Mouse (Mus musculus): ENCODE results near the gene Defa25.
"Not testable (repeated sequence)": the region's sequence is repeated elsewhere in the genome, so short reads cannot be mapped to it uniquely, and the experiment has no call there.

Gene Defa25

DNA sequence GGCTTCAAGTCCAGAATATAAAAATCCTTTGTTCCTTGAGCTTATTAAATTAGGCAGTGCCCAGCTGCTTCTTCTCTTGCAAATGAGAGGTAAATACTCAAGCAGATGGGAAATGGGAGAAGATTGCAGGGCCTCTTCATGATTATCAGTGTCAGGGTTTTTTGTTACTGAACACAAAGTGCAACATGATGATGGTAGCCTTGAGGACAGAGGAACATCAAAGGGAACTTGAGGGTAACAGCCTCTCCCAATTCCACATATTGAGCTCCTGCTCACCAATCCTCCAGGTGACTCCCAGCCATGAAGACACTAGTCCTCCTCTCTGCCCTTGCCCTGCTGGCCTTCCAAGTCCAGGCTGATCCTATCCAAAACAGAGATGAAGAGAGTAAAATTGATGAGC, at the start of gene Defa25:
Gene Defa25, plus strand, starts transcription at position 301 of the 400 bp plus-strand sequence.
- not testable (repeated sequence) for DNase-seq (ENCODE audit: low read depth, low spot score)

- not testable (repeated sequence) for DNase-seq (ENCODE audit: low read depth, low spot score)
These were observed 29.5 kb upstream of the Defa25 start, which contains the start of gene Defa23 for GRCm38 (mm10) chr8:21054747-21055146. TSS of gene Defa23 (plus strand) at chr8:21055047.

GRCm38 (mm10) chr8:21064738-21065137, 19.5 kb upstream of the Defa25 start, which contains the start of gene Defa35:
TSS of gene Defa35 (plus strand) at chr8:21065038.
- not testable (repeated sequence) for DNase-seq (ENCODE audit: low read depth, low spot score)

GRCm38 (mm10) chr8:21093106-21093505, 8.9 kb downstream of the Defa25 start:
- peak; percentile 0 for DNase-seq (ENCODE audit: low read depth, low spot score)

DNA sequence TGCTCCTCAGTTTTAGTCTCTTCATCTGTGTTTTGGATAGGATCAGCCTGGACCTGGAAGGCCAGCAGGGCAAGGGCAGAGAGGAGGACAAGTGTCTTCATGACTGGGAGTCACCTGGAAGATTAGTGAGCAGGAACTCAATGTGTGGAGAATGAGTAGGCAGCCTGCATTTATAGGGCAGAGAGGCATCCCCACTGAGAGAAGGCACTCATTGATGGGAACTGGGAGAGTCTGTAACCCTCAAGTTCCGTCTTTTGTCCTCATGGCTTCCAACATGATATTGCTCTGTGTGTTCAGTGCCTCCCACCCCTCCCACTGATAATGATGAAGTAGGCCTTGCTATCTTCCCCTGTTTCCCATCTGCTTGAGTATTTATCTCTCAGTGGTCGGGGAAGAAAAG, 11.7 kb downstream of the Defa25 start, which contains the start of gene Gm14851:
Gene Gm14851, minus strand, starts transcription at position 101 of the 400 bp plus-strand sequence.
- DNase-seq (ENCODE audit: low read depth, low spot score) = not testable (repeated sequence)

DNA sequence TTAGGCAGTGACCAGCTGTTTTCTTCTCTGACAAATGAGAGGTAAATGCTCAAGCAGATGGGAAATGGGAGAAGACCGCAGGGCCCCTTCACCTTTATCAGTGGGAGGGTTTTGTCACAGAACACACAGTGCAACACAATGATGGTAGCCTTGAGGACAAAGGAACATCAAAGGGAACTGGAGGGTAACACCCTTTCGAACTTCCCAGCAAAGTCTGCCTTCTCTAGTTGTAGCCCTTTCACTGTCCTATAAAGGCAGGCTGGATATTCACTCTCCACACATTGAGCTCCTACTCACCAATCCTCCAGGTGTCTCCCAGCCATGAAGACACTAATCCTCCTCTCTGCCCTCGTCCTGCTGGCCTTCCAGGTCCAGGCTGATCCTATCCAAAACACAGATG, 50.1 kb downstream of the Defa25 start, which contains the start of gene Defa30:
Gene Defa30, plus strand, starts transcription at position 301 of the 400 bp plus-strand sequence.
- not testable (repeated sequence) for DNase-seq (ENCODE audit: low read depth, low spot score)

Measured in CD4-positive, CD25-positive, alpha-beta regulatory T cell, adult 2 months (primary cell).